Mouse (Mus musculus): ENCODE data around the gene Mroh7.

DNA sequence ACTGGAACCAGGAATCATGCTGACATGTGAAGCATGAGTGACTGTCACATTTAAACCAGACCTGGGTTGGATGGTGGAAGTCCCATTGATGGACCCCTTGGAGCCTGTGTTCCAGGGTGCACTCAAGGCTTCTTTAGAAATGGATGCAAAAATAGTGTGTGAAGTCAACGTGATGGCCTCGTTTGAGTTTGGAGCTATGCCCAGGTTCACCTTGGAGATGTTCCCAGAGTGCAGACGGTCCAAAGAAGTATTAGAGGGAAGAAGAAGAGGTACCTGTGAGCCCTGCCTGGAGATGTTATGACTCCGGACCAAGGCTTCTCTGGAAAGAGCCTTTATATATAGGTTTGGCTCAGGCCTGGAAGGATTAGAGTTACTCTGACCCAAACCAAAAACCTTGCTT is 10.1 kb downstream of the Mroh7 start:
- no peak for TF ChIP-seq ZC3H11A (IDR thresholded peaks at IDR 0.05; ENCODE audit: borderline replicate concordance, low read depth, low read length)
- no peak for TF ChIP-seq HCFC1 (IDR thresholded peaks at IDR 0.05; ENCODE audit: borderline replicate concordance, insufficient read depth, low read length)
- no peak for TF ChIP-seq MAFK (IDR thresholded peaks at IDR 0.05; ENCODE audit: insufficient read depth, low read depth, low read length)

Measured in ES-E14 (cell line).